Mouse (Mus musculus): ENCODE measurements around the gene Zfp84. TPM values are rescaled to one million over a fixed set of nuclear protein-coding genes. Genes with fewer than 3 reads are reported as not detected.
A peak's percentile ranks its signal among the peaks of the same experiment; 100 is the strongest.

Gene Zfp84
- polyA plus RNA-seq, 1 experiment from 2014 or later, result 8.7 TPM

DNA sequence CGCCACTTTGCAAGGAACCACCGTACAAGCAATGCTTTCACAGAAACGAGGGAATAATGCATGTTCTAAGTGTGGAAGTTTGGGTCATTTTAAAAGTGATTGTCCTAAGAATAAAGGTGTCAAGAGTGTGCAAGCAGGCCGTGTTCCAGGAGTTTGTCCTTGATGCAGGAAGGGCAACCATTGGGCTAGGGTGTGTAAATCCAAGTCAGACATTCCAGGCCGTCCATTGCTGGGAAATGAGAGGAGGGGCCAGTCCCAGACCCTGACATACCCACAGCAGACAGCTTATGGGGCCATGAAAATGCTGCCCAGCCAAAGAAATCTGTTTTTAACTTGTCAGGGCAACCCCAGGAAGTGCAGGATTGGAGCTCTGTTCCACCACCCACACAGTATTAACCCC lies 38.7 kb downstream of the Zfp84 start:
- no peak overlapping the region for H3K4me3 ChIP-seq (ENCODE audit: low read depth, low read length)
- ATAC-seq (replicated peaks; ENCODE audit: insufficient number of reproducible peaks, low FRiP score, low TSS enrichment), result no peak
- no peaks in the 10 kb centered on the region for H3K36me3 ChIP-seq (ENCODE audit: control insufficient read depth, insufficient read depth, low read length)
- H3K9ac ChIP-seq (ENCODE audit: low read depth, low read length), result no peak overlapping the region
- no peaks in the 10 kb centered on the region for H3K4me1 ChIP-seq (ENCODE audit: control insufficient read depth, insufficient read depth, low read length)
- no peak overlapping the region for H3K4me2 ChIP-seq
- no peaks in the 10 kb centered on the region for H3K9me3 ChIP-seq (replicated peaks; ENCODE audit: control insufficient read depth, low read length)
- H3K27me3 ChIP-seq (ENCODE audit: control insufficient read depth, insufficient read depth, low read length), result no peaks in the 10 kb centered on the region
- 76% methylated on average over 5 of the region's 5 CpGs for WGBS (ENCODE audit: insufficient replicate concordance)
- H3K27ac ChIP-seq (ENCODE audit: low read depth, low read length), result no peak overlapping the region

DNA sequence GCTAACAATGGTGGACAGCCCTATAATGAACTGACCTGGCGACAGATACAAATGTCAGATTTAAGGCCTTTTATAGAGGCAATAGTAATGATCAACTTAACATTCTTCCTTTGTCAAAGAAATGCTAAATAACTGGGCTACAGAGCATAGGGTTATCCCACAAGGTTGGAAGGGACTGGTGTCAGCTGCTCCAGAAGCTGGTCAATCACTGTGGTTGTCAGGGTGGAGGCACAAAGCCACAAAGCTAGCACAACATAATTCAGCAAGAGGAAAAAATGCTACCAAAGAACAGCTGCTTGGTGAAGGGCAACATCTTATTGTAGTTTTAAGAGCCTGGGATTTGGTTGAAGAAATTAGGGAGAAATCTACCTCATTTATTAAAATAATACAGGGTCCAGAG lies 43.9 kb downstream of the Zfp84 start:
- no peak for ATAC-seq (replicated peaks; ENCODE audit: insufficient number of reproducible peaks, low FRiP score, low TSS enrichment)
- Histone ChIP-seq H3K36me3 (ENCODE audit: control insufficient read depth, insufficient read depth, low read length) (no peaks in the 10 kb centered on the region; the same call in 1 of the 2 replicates), H3K27ac (ENCODE audit: low read depth, low read length) (no peak overlapping the region), H3K9me3 (replicated peaks; ENCODE audit: control insufficient read depth, low read length) (no peaks in the 10 kb centered on the region), H3K27me3 (ENCODE audit: control insufficient read depth, insufficient read depth, low read length) (no peaks in the 10 kb centered on the region), H3K4me2 (no peak overlapping the region), H3K9ac (ENCODE audit: low read depth, low read length) (no peak overlapping the region), H3K4me3 (ENCODE audit: low read depth, low read length) (no peak overlapping the region), H3K4me1 (ENCODE audit: control insufficient read depth, insufficient read depth, low read length) (peaks cover 8% of the 10 kb centered on the region; the same call in 1 of the 2 replicates)
- 89% methylated on average over 1 of the region's 1 CpGs for WGBS (ENCODE audit: insufficient replicate concordance)

DNA sequence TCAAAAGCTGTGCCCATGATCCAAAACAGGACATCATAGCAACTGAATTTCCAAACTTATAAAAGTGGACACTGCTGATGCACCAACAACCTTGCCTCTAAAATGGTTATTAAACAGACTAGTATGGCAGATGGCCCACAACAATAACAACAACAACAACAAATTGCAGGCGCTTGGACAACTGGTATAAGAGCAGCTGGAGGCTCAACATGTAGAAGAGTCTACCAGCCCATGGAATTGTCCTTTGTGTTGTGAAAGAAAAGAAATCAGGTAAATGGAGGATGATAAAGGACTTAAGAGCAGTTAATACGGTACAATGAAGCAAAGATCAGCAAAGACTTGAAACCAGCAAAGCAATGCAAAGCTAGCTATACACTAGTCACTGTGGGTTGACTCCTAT lies 46.0 kb downstream of the Zfp84 start:
- WGBS (ENCODE audit: insufficient replicate concordance), result 86% methylated on average over 2 of the region's 2 CpGs
- Histone ChIP-seq H3K9me3 (replicated peaks; ENCODE audit: control insufficient read depth, low read length) (no peaks in the 10 kb centered on the region), H3K4me1 (ENCODE audit: control insufficient read depth, insufficient read depth, low read length) (peaks cover 9% of the 10 kb centered on the region; the same call in 1 of the 2 replicates), H3K27me3 (ENCODE audit: control insufficient read depth, insufficient read depth, low read length) (no peaks in the 10 kb centered on the region), H3K4me3 (ENCODE audit: low read depth, low read length) (no peak overlapping the region), H3K36me3 (ENCODE audit: control insufficient read depth, insufficient read depth, low read length) (peaks cover 4% of the 10 kb centered on the region; the same call in 1 of the 2 replicates), H3K9ac (ENCODE audit: low read depth, low read length) (no peak overlapping the region), H3K4me2 (no peak overlapping the region; the same call in 1 of the 2 replicates), H3K27ac (ENCODE audit: low read depth, low read length) (no peak overlapping the region)
- ATAC-seq (replicated peaks; ENCODE audit: insufficient number of reproducible peaks, low FRiP score, low TSS enrichment), result no peak

DNA sequence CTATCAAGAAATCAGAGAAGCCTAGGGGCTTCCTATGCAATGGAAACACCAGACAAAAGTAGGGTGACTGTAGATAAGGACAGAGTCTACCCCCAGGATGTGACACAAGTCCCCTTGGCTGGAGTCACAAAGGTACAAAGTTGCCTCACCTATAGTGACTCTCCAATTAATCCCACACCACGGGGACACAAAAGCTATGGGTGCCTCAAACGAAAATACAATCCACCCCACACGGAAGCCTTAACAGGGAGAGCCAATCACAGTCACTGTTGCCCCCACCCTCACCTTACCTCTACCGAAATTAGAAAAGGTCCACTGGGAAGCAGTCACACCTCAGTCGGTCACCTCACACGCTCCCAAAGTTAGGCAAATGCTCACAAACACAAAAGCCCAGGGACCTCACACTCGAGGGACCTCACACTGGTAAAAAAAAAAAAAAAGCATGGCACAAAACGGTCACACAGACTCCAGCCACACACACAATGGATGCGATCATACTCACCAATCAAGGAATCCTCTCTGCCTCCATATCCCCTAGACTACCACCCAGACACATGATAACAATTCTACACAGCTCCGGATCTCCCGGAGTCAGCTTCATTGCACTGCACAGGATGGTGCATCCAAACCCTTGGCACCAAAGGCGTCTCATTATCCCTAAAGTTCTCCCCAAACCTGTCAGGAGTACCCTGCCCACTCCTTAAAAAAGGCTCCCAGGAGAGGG lies 46.9 kb downstream of the Zfp84 start:
- Histone ChIP-seq H3K27me3 (ENCODE audit: control insufficient read depth, insufficient read depth, low read length) (no peaks in the 10 kb centered on the region), H3K36me3 (ENCODE audit: control insufficient read depth, insufficient read depth, low read length) (peaks cover 4% of the 10 kb centered on the region; the same call in 1 of the 2 replicates), H3K4me3 (ENCODE audit: low read depth, low read length) (peak overlapping the region; percentile 55), H3K9me3 (replicated peaks; ENCODE audit: control insufficient read depth, low read length) (no peaks in the 10 kb centered on the region), H3K4me2 (peak overlapping the region; percentile 90), H3K27ac (ENCODE audit: low read depth, low read length) (peak overlapping the region; percentile 17; the same call in 1 of the 2 replicates), H3K9ac (ENCODE audit: low read depth, low read length) (peak overlapping the region; percentile 72), H3K4me1 (ENCODE audit: control insufficient read depth, insufficient read depth, low read length) (peaks cover 10% of the 10 kb centered on the region; the same call in 1 of the 2 replicates)
- 3% methylated on average over 12 of the region's 12 CpGs for WGBS (ENCODE audit: insufficient replicate concordance)
- ATAC-seq (replicated peaks; ENCODE audit: insufficient number of reproducible peaks, low FRiP score, low TSS enrichment), result peak; percentile 27; the same call in 1 of the 2 replicates

DNA sequence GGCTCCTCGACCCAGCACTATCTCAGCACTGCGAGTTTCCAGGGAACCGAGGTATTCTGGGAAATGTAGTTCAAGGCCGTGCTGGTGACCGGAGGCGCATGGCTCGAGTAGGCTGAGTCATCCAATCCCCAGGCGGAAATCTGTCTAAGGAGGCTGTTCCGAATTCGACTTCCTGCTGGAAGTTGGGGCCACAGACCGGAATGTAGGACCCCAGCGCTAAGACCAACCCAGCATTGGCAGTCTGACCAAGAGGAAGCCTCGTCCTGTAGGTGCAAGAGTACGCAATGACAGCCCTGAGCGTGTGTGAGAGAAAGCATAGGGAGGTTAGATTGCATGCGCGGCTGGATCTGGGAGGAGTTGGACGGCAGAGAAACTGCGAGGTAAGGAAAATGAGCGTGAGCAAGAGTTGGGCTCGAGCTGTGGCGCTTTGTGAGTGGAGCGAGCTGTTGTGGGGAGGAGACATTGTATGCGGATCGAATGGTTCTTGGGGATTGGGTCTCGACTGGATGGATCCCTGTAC lies 47.6 kb downstream of the Zfp84 start, which contains the start of gene Zfp790:
Zfp790 (plus strand) TSS at position 205 of the 520 bp plus-strand sequence.
- peak; percentile 95 for ATAC-seq (replicated peaks; ENCODE audit: insufficient number of reproducible peaks, low FRiP score, low TSS enrichment)
- H3K27me3 ChIP-seq (ENCODE audit: control insufficient read depth, insufficient read depth, low read length), result no peaks in the 10 kb centered on the region
- H3K27ac ChIP-seq (ENCODE audit: low read depth, low read length), result peak within 1 kb of the TSS; percentile 63
- H3K4me3 ChIP-seq (ENCODE audit: low read depth, low read length), result peak within 1 kb of the TSS; percentile 55
- no peaks in the 10 kb centered on the region for H3K9me3 ChIP-seq (replicated peaks; ENCODE audit: control insufficient read depth, low read length)
- WGBS (ENCODE audit: insufficient replicate concordance), result under 1% methylated on average over 26 of the region's 26 CpGs
- H3K4me2 ChIP-seq, result peak within 1 kb of the TSS; percentile 90
- peaks cover 4% of the 10 kb centered on the region; the same call in 1 of the 2 replicates for H3K36me3 ChIP-seq (ENCODE audit: control insufficient read depth, insufficient read depth, low read length)
- peaks cover 10% of the 10 kb centered on the region; the same call in 1 of the 2 replicates for H3K4me1 ChIP-seq (ENCODE audit: control insufficient read depth, insufficient read depth, low read length)
- peak within 1 kb of the TSS; percentile 72 for H3K9ac ChIP-seq (ENCODE audit: low read depth, low read length)

DNA sequence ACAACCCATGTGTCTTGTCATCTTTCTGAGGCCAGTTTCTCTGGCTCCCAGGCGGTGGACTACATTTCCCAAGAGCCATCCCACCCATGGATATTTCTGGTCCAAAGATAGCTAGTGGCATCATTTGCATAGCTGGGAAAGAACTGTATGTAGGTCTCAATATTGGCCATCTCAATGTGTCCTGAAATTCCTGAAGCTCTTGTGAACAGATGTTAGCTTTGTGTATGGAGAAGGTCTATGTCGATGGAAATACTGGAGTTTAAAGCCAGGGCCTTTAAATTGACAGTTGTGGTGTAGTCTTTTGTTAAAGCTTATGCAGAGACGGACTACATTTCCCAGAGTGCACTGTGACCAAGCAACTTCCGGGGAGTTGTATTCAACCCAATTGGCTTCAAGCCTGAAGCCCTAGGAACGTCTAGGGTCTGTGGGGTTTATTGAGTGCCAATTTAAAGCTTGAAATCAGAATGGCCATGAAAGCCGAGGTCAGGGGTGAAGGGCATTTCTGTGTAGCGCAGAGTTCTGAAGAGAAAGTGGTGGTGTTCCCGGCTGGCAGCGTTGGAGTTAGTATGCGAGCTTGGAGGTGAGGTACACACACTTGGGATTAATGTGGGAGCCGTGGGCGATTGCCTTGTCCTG lies 50.4 kb downstream of the Zfp84 start:
- 3% methylated on average over 12 of the region's 12 CpGs for WGBS (ENCODE audit: insufficient replicate concordance)
- peak; percentile 69; the same call in 1 of the 2 replicates for ATAC-seq (replicated peaks; ENCODE audit: insufficient number of reproducible peaks, low FRiP score, low TSS enrichment)
- peaks cover 10% of the 10 kb centered on the region; the same call in 1 of the 2 replicates for H3K4me1 ChIP-seq (ENCODE audit: control insufficient read depth, insufficient read depth, low read length)
- H3K4me2 ChIP-seq, result peak overlapping the region; percentile 68
- peak overlapping the region; percentile 74 for H3K9ac ChIP-seq (ENCODE audit: low read depth, low read length)
- H3K4me3 ChIP-seq (ENCODE audit: low read depth, low read length), result peak overlapping the region; percentile 76
- no peaks in the 10 kb centered on the region for H3K27me3 ChIP-seq (ENCODE audit: control insufficient read depth, insufficient read depth, low read length)
- H3K27ac ChIP-seq (ENCODE audit: low read depth, low read length), result peak overlapping the region; percentile 66
- no peaks in the 10 kb centered on the region for H3K9me3 ChIP-seq (replicated peaks; ENCODE audit: control insufficient read depth, low read length)
- H3K36me3 ChIP-seq (ENCODE audit: control insufficient read depth, insufficient read depth, low read length), result peaks cover 7% of the 10 kb centered on the region

DNA sequence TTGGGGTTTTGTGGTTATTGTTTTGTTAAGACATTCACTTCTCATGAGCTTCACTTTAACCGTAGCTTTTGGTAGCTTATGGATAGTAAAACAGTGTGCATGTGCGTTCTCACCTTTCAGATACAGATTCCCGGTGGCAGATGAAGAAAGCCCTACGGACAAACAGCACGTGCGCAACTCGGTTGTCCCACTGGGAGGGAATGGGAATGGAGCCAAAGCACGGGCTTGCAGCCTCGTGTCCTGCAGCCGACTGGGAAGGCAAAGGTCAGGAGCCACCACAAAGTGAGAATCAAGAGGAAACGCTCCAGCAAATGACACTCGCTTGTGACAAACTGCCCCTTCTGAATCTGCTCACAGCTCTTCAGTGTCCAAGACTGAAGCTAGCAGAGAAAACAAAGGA lies 59.6 kb downstream of the Zfp84 start:
- Histone ChIP-seq H3K4me3 (ENCODE audit: low read depth, low read length) (no peak overlapping the region), H3K9ac (ENCODE audit: low read depth, low read length) (no peak overlapping the region), H3K4me2 (no peak overlapping the region), H3K27me3 (ENCODE audit: control insufficient read depth, insufficient read depth, low read length) (no peaks in the 10 kb centered on the region), H3K9me3 (replicated peaks; ENCODE audit: control insufficient read depth, low read length) (no peaks in the 10 kb centered on the region), H3K27ac (ENCODE audit: low read depth, low read length) (no peak overlapping the region), H3K4me1 (ENCODE audit: control insufficient read depth, insufficient read depth, low read length) (no peaks in the 10 kb centered on the region), H3K36me3 (ENCODE audit: control insufficient read depth, insufficient read depth, low read length) (peaks cover 57% of the 10 kb centered on the region)
- WGBS (ENCODE audit: insufficient replicate concordance), result 93% methylated on average over 12 of the region's 12 CpGs
- no peak for ATAC-seq (replicated peaks; ENCODE audit: insufficient number of reproducible peaks, low FRiP score, low TSS enrichment)

Measured in heart, embryonic 11.5 days (tissue).